Mouse (Mus musculus) cerebellum, adult 18-20 months (tissue): ENCODE data around the gene Gmpr2.

Source experiments
- DNase-seq, 2 experiments: peaks; one replicate each; pipeline ENCODE4 v3.0.0; 2021

Gene Gmpr2

GRCm38 (mm10) chr14:55726261-55726660 lies 54.5 kb downstream of the Gmpr2 start:
- no peak for DNase-seq

- DNase-seq, result no peak
Measured at GRCm38 (mm10) chr14:55727889-55728685, 56.3 kb downstream of the Gmpr2 start.
